Mouse (Mus musculus) left cerebral cortex, adult 11 months (tissue): ENCODE results near the gene Cdkal1.

Source experiments
- DNase-seq: peaks from one replicate; pipeline ENCODE4 v3.0.0; 2022; ENCODE audit warnings: low spot score

Cdkal1 gene

DNA sequence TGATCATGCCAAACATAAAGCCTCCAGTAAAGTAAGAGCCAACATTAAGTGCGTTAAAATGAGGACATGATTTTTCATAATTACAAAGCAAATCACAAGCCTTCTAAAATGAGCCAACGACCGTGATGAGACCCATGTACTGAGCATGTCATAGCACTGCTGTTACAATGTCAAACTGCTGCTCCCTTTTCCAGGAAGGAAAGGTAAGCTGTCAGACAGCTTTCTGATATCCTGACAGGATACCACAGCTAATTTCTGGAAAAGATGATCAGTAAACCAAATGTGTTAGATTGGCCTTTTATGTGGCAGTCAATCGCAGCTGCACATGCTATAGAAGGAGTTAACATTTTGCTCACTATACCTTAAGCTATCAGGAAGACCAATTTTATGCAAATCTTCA is 44.7 kb downstream of the Cdkal1 start:
- DNase-seq = no peak

DNA sequence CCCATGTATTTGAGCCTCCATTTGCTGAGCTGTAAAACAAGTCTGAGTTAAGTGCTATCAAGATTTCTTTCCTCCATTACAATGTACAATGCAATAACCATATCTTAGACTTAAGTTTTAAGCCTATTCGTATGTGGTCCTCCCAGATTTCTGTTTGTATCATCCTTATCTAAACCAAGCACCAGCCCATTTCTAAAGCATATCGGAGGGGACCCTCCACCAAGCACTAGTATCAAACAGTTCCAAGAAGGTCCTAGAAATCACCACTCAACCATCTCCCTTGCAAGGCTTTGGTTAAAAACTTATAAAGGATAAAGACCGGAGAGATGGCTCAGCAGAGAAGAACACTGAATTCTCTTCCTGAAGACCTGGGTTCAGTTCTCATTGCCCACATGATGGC is 47.1 kb downstream of the Cdkal1 start:
- DNase-seq = no peak

DNA sequence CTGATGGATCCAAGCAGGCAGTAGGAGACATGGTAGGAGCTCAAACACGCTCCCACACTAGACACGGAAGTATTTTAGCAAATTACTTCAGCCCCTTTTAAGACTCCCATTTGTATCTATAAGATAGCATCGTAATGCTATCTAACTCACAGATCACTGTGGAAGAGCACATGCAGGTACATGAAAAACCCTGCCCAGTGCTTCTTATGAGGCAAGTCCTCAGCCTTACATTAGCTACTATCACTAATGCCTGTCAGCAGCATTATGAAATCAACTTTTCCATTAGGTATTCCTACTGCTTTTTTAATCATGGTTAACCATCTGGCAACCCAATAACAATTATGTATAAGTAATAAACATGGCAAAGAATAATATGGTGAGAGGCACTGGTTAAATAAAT is 47.5 kb downstream of the Cdkal1 start:
- no peak for DNase-seq

DNA sequence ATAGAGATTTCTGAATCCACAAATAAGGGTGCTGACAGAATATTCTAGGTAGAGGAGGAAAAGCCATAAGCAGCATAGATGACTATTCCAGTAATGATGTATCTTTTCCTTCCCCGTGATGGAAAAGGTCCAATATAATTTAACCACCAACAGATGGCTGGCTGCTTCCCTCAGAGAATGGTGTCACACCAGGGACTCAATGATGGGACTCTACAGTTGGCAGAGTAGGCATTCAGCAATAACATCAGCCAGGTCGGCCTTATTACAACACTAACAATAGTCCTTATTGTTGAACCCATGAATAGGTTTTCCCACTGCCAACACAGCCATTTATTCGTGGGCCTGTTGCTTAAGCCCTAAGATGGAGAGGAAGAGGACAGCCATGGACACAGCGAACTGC is 48.6 kb downstream of the Cdkal1 start:
- DNase-seq = no peak

DNA sequence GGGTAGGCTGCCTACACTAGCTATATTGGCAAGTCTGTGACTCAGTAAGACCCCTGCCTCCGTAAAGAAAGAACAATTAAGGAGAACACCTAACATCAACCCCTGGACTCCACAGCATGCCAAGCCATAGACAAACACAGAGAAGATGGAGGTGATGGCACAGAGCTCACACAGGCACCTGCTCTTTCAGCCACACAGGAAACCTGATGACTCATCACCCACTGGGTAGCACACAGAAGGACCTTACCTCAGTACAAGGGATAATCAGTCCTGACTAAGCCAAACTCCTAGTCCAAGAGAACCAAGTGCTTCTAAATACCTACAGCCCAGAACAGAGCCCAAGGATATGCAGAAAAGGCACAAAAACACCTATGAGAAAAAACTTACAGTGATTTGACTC is 50.2 kb downstream of the Cdkal1 start:
- no peak for DNase-seq

DNA sequence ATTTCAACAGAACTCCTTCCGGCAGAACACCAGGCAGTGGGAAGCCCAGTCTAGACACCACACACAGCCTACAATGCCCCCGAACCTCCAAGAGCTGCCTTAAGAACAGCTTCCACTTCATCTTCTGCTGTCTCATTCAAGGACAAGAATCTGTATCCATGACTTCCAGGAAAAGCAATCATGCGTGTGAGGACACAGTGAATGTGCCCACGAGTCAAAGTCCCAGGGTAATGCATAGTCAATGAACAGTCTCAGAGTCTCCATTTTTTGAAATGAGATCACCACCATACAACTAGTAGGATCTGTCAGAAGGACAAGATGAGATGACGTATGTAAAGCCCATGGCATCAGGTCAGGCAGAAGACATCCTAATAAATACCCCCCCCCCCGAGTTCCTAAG is 51.4 kb downstream of the Cdkal1 start:
- no peak for DNase-seq

DNA sequence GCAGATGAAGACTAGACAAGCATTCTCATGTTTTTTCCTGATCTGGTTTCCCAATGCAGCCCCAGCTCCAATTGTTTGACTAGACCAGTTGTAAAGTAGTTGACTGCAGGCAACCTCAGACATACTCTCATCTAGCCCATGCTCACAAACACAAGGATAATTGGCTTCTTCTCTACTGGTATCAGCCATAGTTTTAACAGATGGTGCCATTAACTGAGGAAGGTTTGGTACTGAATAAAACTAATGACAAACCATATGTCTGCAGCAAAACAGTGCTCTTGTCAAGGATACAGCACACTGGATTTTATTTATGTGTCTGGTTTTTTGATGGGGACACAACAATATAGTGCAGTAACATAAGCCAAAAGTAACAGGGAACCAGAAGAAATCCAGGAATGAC is 52.8 kb downstream of the Cdkal1 start:
- DNase-seq = no peak

DNA sequence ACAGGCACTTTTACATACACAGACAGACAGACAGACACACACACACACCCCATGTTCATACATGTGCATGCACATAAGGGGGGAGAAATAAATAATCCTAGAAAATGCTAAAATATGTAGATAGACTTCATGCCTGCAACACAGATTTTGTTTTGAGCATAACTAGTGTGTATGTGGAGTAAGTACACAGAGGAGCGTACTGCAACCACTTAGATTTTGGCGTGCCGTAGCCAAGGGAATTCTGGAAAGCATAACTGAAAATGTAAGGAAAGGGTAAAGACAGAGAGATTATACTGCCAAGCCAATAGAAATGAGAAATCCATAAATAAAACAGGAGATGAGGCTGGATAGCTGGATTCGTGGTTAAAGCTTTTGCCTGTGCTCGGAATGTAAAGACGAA is 55.4 kb downstream of the Cdkal1 start:
- DNase-seq = no peak

DNA sequence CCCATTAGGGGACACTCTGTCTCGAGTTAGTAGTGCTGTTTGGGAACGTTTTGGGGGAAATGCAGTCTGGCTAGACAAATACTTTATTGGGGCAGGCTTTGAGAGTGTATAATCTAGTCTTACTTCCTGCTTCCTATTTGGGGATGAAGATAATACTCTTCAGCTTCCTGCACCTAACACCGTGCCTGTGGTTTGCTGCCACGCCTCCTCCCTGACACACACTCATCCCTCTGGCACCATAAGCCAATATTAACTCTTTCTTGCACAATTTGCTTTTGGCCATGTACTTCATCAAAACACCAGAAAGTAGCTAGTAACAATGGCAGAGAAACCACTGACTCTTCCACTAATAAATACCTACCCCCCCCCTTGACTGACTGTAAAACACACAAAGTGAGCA is 63.4 kb downstream of the Cdkal1 start:
- no peak for DNase-seq

DNA sequence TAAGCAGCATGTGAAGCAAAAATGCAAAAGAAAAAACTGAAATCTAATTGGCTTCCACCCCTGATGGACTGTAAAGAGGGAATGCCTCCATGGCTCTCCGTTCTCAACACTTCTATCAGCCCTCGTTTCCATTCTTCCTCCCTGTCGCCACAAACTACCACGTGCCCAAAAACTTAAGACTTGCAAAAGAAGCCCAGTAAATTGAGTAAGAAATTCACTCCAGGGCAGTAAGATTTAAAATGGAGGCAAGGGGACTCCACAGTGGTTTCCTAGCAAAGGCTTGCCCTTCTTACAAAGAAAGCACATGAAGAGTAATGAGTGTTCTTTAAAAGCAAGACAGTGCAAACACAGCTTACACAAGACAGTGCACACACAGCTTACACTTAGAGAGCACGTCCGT is 64.0 kb downstream of the Cdkal1 start:
- no peak for DNase-seq

DNA sequence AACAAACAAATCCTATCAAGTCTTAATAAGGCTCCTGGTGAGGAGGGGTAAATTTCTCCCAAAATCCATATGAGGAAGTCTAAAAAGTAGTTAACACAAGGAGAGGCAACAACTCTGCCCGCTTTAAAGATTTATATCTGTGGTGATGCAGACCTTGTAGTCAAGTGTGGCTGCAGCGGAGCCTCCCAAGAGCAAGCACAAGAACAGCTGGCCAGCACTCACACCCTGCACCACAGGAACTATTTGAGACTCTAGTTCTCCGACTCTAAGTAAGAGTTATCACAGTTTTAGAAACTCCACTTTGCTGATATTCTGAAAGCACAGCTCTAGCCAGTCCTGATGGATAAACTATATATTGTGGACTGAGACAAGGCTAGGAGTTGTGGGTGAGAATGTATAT is 68.5 kb downstream of the Cdkal1 start:
- DNase-seq = no peak

DNA sequence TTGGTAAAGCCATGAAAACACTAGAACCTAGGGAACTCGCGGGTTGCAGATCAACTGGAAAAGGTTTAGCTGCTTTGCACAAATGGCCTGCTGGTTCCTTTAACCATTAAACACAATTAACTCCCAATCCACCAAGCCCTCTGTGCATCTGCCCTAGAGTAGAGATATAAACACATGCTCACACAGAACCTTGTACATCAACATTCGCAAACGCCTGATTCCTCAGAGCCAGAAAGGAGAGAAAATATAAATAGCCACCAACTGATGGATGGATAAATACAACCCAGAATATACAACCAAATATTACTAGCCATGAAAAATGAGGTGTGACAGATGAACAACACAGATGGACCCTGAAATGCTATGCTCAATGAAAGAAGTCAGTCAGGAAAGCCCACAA is 70.6 kb downstream of the Cdkal1 start:
- DNase-seq = no peak

DNA sequence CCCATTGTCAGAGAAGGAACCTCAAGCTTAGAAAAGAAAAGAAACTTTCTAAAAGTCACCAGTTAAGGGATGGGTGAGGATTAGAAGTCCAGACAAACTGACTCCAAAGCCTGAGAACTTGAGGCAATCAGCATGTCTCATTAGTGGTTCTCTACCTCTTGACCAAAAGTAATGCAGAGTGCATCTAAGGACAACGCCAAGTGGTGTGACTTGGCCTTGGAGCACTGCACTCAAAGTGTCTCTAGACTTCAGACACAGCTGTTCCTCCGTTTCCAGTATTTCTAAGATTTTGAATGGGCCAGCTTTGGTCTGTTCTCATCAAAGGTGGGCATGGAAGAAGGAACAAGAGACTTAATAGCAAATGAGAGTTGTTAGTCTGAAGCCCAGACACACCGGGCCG is 74.1 kb downstream of the Cdkal1 start:
- no peak for DNase-seq

DNA sequence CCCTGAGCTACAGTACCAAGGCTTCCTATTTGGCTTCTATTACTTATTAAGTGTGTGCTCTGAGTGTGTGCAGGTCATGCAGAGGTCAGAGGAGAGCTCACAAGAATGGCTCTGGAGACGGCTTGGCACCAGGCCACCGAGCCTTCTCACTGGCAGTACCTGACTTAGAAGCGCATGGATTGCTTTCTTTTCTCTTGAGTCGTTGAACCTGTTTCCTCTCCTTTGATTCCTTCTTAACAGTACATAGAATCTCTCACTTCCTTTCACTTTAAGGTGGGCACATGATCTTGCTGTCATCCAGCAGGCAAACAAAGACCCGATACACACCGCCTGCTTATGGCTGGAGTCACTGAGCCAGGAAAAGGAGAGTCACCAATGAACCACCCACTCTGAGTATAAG is 74.8 kb downstream of the Cdkal1 start:
- DNase-seq = no peak

DNA sequence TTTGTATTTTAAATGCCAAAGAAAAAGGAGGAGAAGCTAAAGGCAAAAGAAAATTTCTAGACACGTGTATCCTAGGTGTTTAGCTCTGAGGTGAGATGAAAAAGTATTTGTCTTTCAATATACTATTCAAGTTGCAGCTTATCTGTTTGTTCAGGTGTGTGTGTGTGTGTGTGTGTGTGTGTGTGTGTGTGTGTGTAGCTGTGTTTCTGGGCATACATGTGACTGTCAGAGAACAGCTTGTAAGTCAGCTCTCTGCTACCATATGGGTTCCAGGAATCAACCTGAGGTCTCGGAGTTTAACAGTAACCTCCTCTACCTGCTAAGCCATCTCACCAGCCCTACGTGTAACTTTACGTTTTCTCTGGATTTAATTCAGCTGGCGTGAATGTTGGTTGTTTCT is 76.0 kb downstream of the Cdkal1 start:
- DNase-seq = no peak

DNA sequence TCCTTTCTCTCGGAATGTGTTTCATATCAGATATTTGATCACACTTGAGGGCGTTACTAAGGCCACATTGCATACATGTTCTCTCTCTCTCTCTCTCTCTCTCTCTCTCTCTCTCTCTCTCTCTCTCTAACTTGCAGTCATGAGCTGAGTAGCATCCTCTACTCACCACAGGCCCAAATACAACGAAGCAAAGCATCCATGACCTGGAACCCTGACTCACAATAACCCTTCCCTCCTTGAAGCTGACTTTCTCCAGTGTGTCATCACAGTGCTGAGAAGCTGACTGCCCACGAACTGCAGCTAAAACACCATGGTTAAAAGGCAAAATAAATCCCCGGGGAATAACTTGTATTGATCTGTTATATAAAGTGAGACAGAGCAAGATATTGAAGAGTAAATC is 76.4 kb downstream of the Cdkal1 start:
- no peak for DNase-seq

DNA sequence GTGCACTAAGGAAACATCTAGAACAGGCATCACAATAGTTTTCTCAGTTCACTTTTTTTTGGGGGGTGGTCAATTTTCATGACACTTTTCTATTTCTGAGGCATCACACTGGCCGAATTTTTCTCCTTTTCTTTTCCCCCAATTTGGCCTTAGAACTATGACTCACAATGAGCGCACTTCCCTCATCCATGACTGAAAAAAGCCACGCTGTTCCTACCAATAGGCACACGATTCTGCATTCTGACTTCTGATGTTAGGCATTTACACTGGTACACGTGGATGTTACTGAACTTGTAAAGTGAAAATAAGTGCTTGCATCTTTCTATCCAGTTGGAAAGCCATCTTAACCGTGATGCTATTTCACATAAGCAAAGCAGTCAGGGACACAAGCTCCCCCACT is 77.3 kb downstream of the Cdkal1 start:
- no peak for DNase-seq

DNA sequence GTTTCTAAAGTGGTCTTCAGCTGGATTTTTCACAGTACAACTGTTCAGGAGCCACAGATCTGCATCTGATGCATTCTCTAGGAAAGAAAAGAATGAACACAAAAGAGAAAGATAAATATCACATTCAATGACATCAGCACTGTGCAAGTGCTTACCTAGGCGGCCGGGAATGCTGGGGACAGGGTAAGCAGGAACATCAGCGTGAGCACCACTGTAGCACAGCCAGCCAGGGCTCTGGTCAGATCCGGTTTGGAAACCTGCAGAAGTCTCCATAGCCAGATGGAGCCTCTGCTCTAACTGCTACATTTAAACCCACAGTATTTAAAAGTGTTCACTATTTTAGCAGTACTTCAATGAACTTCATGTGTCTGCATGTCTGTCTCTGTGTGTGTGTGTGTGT is 78.2 kb downstream of the Cdkal1 start:
- DNase-seq = no peak

DNA sequence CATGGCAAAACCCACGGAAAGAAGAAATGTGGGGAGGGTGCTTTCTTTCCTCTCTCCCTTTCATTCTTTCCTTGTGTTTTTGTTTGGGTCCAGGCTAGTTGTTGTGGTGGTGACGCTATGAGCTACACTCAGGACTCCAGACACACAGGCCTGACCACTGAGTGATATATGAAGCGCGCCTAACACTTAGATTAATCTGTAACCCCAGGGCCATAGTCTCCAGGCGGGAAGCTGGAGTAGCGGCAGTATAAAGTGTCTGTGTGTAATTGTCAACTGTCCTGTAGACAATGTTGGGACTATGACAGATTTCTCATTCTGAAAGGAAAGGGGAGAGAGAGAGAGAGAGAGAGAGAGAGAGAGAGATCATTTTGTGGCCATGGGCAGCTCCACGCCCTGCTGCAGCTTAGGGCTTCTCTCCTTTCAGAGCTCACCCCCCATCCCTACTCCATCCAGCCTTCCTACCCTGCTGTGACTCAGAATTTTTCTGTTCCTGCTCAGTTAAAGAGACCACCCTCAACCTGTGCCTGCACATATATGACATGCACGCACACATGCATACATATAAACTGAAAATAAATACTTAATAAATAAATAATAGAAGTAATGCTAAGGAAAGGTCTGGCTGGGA is 79.8 kb downstream of the Cdkal1 start:
- DNase-seq = no peak

DNA sequence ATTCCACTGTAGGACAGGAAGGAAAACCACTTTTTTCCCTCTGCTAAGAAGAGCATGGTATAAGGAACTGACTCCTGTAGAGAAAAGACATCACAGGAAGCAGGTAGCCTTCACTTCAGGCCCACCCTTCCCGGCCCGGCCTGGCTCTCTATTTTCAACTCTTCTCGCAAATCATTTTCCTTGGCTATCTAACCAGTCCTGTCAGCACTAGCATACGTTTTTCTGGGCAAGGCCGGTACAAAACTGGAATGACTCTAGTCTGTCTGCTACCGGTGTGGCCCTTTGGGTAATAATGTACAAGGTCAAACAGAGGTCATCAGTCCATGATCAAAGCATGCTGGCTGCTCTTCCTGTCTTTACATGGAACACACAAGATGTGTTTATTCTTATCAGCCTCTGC is 81.9 kb downstream of the Cdkal1 start:
- DNase-seq = no peak

DNA sequence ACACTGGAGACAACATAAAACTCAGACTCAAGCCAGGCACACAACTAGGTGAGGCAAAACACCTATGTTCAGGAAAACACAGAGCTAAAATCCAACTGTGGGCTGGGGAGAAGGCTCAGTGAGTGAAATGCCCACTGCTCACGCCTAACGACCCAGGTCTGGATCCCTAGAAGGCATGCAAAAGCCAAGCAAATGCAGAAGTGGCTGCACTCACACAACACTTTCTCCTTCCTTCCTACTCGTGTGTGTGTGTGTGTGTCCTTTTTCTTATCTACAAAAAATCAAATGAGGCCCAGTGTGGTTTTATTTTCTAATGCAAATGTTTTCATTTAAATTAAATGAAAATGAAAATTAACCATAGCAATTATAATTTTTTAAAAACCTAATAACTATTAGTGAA is 82.5 kb downstream of the Cdkal1 start:
- DNase-seq = no peak

DNA sequence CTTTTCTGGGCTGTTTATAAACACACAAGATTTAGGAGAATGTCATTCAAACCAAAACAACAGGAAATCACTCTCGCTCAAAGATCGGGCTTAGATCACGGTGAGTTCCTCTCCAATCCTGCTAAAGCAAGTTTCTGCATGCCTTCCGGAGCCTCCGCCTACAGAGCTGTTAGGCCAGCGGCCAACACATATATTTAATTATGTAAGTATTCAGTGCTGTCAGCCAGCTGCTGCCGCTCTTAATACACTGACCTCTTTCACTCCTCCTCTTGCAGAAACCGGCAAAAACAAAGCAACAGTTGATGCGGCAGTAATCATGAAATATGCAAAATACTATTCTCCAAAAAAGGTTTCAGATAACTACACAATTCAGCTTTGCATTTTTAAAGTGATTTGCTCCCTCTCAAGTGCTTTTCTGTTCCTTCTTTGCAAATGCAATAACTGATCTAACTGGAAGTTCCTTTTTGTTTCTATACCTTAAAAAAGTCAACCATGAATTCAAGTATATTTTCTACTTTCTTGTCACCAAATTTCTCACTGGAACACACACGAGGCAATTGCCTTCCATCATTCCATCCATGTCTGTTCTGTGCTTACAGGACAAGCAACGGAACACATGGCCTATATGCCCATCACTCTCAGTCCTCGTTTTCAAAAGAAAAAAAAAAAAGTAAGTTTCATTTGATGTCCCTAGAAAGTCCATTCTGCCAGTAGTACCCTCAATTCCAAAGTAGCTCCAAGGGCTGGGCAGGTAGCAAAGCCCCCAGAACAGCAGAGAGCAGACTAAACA is 85.6 kb downstream of the Cdkal1 start:
- peak; percentile 17 for DNase-seq

DNA sequence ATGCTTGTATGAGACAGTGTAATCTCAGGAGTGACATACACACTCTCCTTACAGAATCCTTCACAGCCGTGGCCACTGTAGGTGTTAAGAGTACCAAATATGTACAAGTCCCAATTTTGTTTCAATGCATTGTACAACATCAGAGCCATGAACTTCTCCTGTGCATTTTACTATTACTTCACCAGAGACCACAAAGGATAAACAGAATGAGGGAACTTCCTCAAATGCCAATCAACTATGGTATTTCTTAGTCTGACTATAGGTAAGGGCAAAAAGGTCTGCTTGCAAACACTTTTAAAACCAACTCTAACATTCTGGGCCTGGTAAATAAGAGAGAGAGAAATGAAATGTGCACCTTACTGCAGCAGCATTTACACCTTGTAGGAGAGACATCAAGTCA is 87.4 kb downstream of the Cdkal1 start:
- DNase-seq = no peak

DNA sequence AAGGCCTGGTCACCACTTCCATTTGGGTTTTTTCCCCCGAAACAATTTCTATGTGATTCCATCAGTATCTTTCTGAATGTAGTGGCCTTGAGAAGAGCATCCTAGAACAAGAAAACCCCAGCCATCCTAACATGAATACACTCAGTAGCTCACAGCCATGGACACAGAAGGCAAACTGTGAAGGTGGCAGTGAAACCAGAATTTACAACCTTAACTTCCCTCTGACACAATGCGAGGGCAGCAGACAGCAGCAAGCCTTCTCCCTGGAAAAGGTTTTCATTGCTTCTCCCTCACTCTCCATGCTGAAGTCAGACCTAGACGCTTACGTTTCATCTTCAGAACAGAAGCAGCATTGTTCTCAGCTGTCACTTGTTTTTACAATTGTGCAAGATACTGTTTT is 87.9 kb downstream of the Cdkal1 start:
- no peak for DNase-seq
